Mouse (Mus musculus) neural tube, embryonic 14.5 days (tissue): ENCODE measurements around the gene Lgmn. TPM values are rescaled to one million over a fixed set of nuclear protein-coding genes. Genes with fewer than 3 reads are reported as not detected.

ENCODE experiments used
- ATAC-seq: fragments of 200-750 bp; cut with Nextera tagmentation; 2 replicates; pipeline ENCODE4 v1.8.0; 2017; ENCODE audit warnings: low read depth, mild to moderate bottlenecking, moderate TSS enrichment, moderate library complexity
- H3K27ac ChIP-seq: fragments of 300-500 bp; sonication (generic); 2 replicates; pipeline ENCODE4 v1.5.1; 2014; ENCODE audit warnings: low read depth, mild to moderate bottlenecking, control low read depth, low read length, moderate library complexity, mixed read lengths
- H3K27me3 ChIP-seq: fragments of 300-500 bp; sonication (generic); 2 replicates; pipeline ENCODE4 v1.6.1; 2014; ENCODE audit warnings: low read length; ENCODE audit not compliant: control insufficient read depth, insufficient read depth
- H3K36me3 ChIP-seq: fragments of 300-500 bp; sonication (generic); 2 replicates; pipeline ENCODE4 v1.6.1; 2014; ENCODE audit warnings: low read length, mixed read lengths; ENCODE audit not compliant: control insufficient read depth, insufficient read depth
- H3K4me1 ChIP-seq: fragments of 300-500 bp; sonication (generic); 2 replicates; pipeline ENCODE4 v1.6.1; 2014; ENCODE audit warnings: low read length; ENCODE audit not compliant: control insufficient read depth, insufficient read depth
- H3K4me2 ChIP-seq: fragments of 300-500 bp; sonication (generic); 2 replicates; pipeline ENCODE4 v1.6.1; 2014; ENCODE audit warnings: mild to moderate bottlenecking, low read depth, low read length, control low read depth
- H3K4me3 ChIP-seq: fragments of 300-500 bp; sonication (generic); 2 replicates; pipeline ENCODE4 v1.5.1; 2014; ENCODE audit warnings: low read depth, low read length, control low read depth, mixed read lengths
- H3K9ac ChIP-seq: fragments of 300-500 bp; sonication (generic); replicated peaks from 2 replicates; pipeline ENCODE4 v1.6.1; 2014; ENCODE audit warnings: low read depth, mild to moderate bottlenecking, control low read depth, low read length, mixed read lengths
- H3K9me3 ChIP-seq: fragments of 300-500 bp; sonication (generic); 2 replicates; pipeline ENCODE4 v1.6.1; 2016; ENCODE audit warnings: low read length; ENCODE audit not compliant: control insufficient read depth
- WGBS: fragments of 180-500 bp; shearing (Covaris S2); extraction: QIAGEN DNeasy Blood & Tissue Kit; methylation state at CpG from one replicate; pipeline ENCODE4 v1.1.7; 2014; 5-methylcytosine and 5-hydroxymethylcytosine counted together
- polyA plus RNA-seq: library from polyadenylated mRNA; unstranded; fragments of >200 nt; fragmentation: Nextera tagmentation; extraction: Ambion mirVana; gene quantifications from 2 replicates; pipeline ENCODE4 v1.2.1, GENCODE M21; 2014

Gene Lgmn
- polyA plus RNA-seq, 1 experiment from 2014 or later, result 104 TPM

GRCm38 (mm10) chr12:102367075-102367474, 72.5 kb downstream of the Lgmn start:
- Histone ChIP-seq H3K9ac (no peak overlapping the region), H3K9me3 (no peaks in the 10 kb centered on the region), H3K4me2 (no peak overlapping the region), H3K4me1 (no peaks in the 10 kb centered on the region), H3K36me3 (no peaks in the 10 kb centered on the region), H3K27me3 (no peaks in the 10 kb centered on the region), H3K27ac (no peak overlapping the region), H3K4me3 (no peak overlapping the region)
- ATAC-seq, result no peak
- WGBS, result 83% methylated on average over 3 of the region's 3 CpGs

DNA sequence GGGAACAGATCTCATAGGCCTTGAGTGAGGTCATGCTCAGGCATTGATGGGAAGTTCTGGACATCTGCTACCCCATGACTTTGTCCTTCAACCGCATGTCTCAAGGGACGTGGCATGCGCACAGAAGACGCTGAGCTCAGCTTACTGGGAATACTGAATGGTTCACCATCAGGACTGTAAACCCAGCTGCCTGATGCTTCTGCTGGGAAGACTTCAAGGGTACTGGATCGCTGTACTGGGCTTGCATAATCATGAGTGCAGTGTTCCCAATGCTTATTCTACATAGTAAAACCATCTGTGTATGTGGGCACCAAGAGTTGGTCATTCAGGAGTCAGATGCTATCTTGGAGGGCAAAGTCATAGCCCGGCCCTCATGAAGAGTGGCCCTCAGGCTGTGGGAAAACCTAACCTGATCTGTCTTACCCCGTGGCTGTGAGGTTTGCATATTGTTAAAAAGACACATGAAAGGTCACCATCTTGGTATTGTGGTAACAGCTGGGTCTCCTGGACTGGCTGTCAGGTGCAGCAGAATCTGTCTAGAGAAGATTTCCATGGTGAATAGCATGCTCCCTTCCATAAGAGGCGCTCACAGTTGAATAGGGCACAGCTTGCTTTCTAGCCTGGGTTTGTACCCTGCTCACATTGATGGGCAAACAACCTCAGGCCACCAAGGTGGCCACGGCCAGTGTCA, 73.3 kb downstream of the Lgmn start:
- Histone ChIP-seq H3K36me3 (no peaks in the 10 kb centered on the region), H3K9me3 (no peaks in the 10 kb centered on the region), H3K27ac (no peak overlapping the region), H3K9ac (no peak overlapping the region), H3K27me3 (no peaks in the 10 kb centered on the region), H3K4me1 (no peaks in the 10 kb centered on the region), H3K4me3 (no peak overlapping the region), H3K4me2 (no peak overlapping the region)
- no peak for ATAC-seq
- WGBS, result 90% methylated on average over 9 of the region's 9 CpGs

DNA sequence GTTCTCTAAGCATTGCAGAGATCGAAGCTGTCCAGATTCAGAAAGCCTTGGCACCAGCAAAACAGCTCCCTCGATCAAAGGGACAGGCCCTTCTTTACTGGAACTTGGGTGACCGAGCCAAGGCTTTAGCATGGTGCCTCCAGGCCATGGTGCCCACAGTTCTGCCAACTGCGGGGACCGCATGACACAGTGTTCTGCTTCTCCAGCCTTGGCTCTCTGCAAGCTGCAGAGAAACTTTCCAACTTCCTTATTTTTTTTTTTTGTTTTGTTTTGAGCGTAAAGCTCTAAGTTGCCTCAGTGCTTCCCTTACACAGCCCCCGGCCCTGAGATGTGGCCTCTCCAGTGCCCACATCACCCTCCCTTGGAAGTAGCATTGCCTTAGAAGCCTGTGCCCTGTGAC, 74.6 kb downstream of the Lgmn start:
- WGBS, result 91% methylated on average over 7 of the region's 7 CpGs

GRCm38 (mm10) chr12:102361189-102362161, 78.1 kb downstream of the Lgmn start:
- H3K9me3 ChIP-seq, result no peaks in the 10 kb centered on the region; the same call in 1 of the 2 replicates
- no peak overlapping the region for H3K27ac ChIP-seq
- no peak overlapping the region for H3K4me2 ChIP-seq
- no peak overlapping the region for H3K9ac ChIP-seq
- no peak for ATAC-seq
- 93% methylated on average over 10 of the region's 10 CpGs for WGBS
- H3K4me1 ChIP-seq, result no peaks in the 10 kb centered on the region
- H3K4me3 ChIP-seq, result no peak overlapping the region
- H3K36me3 ChIP-seq, result no peaks in the 10 kb centered on the region
- no peaks in the 10 kb centered on the region for H3K27me3 ChIP-seq

More for the DNA sequence above, 74.6 kb downstream of the Lgmn start:
- H3K4me2 ChIP-seq, result no peak overlapping the region
- no peak for ATAC-seq
- no peaks in the 10 kb centered on the region for H3K27me3 ChIP-seq
- H3K4me1 ChIP-seq, result no peaks in the 10 kb centered on the region
- H3K4me3 ChIP-seq, result no peak overlapping the region
- H3K9me3 ChIP-seq, result no peaks in the 10 kb centered on the region
- no peak overlapping the region for H3K27ac ChIP-seq
- H3K36me3 ChIP-seq, result no peaks in the 10 kb centered on the region
- H3K9ac ChIP-seq, result no peak overlapping the region

DNA sequence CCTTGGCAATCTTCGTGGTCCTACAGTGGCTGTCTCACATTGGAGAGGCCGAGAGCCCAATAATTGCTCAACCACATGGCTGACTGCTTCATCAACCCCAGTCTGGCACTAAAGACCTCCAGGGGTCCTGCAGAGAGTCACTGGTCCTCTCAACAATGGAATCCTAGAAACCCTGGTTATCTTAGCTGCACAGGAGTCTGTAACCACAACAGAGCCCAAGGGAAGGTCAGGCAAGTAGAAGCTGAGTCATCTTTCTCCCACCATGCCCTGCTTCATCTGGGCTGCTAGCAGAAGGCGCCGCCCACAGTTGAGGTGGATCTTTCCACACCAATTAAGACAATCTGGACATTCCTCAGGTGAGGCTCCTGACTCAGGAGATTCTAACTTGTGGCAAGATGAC, 80.2 kb downstream of the Lgmn start:
- no peaks in the 10 kb centered on the region; the same call in 1 of the 2 replicates for H3K9me3 ChIP-seq
- no peaks in the 10 kb centered on the region for H3K36me3 ChIP-seq
- 93% methylated on average over 4 of the region's 4 CpGs for WGBS
- no peak for ATAC-seq
- no peak overlapping the region for H3K27ac ChIP-seq
- no peak overlapping the region for H3K9ac ChIP-seq
- no peak overlapping the region for H3K4me3 ChIP-seq
- H3K27me3 ChIP-seq, result no peaks in the 10 kb centered on the region
- no peak overlapping the region for H3K4me2 ChIP-seq
- no peaks in the 10 kb centered on the region for H3K4me1 ChIP-seq

- Histone ChIP-seq H3K4me3 (no peak overlapping the region), H3K9ac (no peak overlapping the region)
Measured at GRCm38 (mm10) chr12:102356781-102357180, 82.8 kb downstream of the Lgmn start.

GRCm38 (mm10) chr12:102355784-102356183, 83.8 kb downstream of the Lgmn start:
- ATAC-seq, result no peak
- H3K4me3 ChIP-seq, result no peak overlapping the region
- H3K9me3 ChIP-seq, result no peaks in the 10 kb centered on the region; the same call in 1 of the 2 replicates
- no peaks in the 10 kb centered on the region for H3K4me1 ChIP-seq
- no peak overlapping the region for H3K9ac ChIP-seq
- H3K36me3 ChIP-seq, result no peaks in the 10 kb centered on the region
- H3K27ac ChIP-seq, result no peak overlapping the region
- no peaks in the 10 kb centered on the region for H3K27me3 ChIP-seq
- H3K4me2 ChIP-seq, result no peak overlapping the region

More at GRCm38 (mm10) chr12:102356781-102357180, 82.8 kb downstream of the Lgmn start:
- Histone ChIP-seq H3K27ac (no peak overlapping the region), H3K9me3 (no peaks in the 10 kb centered on the region; the same call in 1 of the 2 replicates), H3K27me3 (no peaks in the 10 kb centered on the region), H3K36me3 (no peaks in the 10 kb centered on the region), H3K4me1 (no peaks in the 10 kb centered on the region), H3K4me2 (no peak overlapping the region)
- WGBS, result 94% methylated on average over 1 of the region's 1 CpGs
- ATAC-seq, result no peak

- H3K4me1 ChIP-seq, result no peaks in the 10 kb centered on the region
- no peak overlapping the region for H3K27ac ChIP-seq
- no peaks in the 10 kb centered on the region for H3K9me3 ChIP-seq
- no peak overlapping the region for H3K4me3 ChIP-seq
- H3K27me3 ChIP-seq, result no peaks in the 10 kb centered on the region
- ATAC-seq, result no peak
- H3K4me2 ChIP-seq, result no peak overlapping the region
- no peak overlapping the region for H3K9ac ChIP-seq
- no peaks in the 10 kb centered on the region for H3K36me3 ChIP-seq
- 85% methylated on average over 10 of the region's 10 CpGs for WGBS
Measured at GRCm38 (mm10) chr12:102354126-102354984, 85.3 kb downstream of the Lgmn start.
